Mouse (Mus musculus) cerebellum, adult 2 months (tissue): ENCODE measurements around the gene Cyth4.

ENCODE experiments used
- CTCF ChIP-seq: fragments of 200-500 bp; IDR thresholded peaks from 2 replicates; pipeline ENCODE4 v1.5.1; 2011; ENCODE audit warnings: low read depth, mild to moderate bottlenecking, control low read depth, low read length, moderate library complexity, borderline replicate concordance; ENCODE audit not compliant: insufficient read depth
- POLR2A ChIP-seq: fragments of 200-500 bp; IDR thresholded peaks from 2 replicates; pipeline ENCODE4 v1.6.1; 2011; ENCODE audit warnings: low read length, control low read depth, borderline replicate concordance; ENCODE audit not compliant: insufficient read depth

- TF ChIP-seq CTCF = no peak
- no peak for TF ChIP-seq POLR2A
These were observed at the start of gene Cyth4 for GRCm38 (mm10) chr15:78596914-78597313.
